Mouse (Mus musculus) kidney, postnatal 25 days (tissue): ENCODE data around the gene Osbp2.

Experiments
- DNase-seq, 2 experiments: peaks; one replicate each; pipeline ENCODE4 v3.0.0; 2021; ENCODE audit warnings: mixed read lengths in 2 of 2

Osbp2 gene

DNA sequence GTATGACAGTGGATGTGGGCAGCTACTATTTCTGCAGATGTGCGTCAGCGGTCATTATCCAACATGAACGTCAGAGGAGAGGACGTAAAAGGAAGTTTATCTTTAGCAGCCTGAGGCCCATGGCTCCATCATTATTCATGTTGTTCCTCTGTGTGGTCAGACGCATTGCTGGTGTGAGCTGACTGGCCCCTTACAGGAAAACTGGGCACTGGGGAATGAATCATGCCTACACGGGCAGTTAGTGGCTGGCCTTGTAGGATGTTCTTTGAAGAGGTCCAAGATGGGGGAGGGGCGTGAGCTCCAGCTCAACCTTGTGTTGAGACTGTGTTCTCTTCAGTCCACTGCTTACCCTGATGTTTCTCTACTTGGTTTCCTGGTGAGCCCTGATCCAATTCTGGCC, 109.0 kb downstream of the Osbp2 start:
- no peak for DNase-seq

DNA sequence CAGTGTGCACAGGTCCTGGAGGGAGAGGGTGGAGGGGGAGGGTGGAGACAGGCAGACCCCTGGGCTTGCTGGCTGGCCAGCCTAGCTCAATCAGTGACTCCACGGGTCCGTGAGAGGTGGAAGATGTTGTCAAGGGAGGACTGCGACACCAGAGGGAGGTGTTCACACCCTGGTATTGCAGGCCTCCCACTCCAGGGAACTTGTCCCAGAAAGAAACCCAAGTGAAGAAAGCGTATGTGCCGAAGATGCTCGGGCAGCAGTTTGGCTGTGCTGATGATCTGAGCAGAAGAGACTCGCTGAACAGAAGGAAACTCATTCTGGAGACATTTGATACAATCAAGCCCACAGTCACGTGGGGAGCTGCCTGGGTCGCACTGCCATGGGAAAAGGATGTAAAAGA, 109.8 kb downstream of the Osbp2 start:
- DNase-seq, result no peak

DNA sequence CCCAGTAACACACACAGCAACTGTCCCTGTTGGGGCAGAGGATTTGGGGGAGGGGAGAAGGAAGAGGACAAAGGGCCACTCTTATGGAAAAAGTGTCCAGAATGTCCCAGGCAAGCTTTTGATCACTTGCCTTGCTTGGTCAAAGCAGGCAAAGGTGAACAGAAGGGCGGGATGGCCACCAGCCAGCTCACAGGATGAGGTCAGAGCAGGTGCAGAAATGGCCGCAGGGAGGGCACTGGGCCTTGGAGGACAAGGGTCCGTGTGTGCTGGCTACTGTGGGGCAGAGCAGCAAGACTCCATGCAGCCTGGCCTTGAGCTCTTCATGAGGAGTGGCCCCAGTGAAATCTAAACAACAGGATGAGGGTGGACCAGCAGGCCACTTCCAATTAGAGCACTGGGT, 110.9 kb downstream of the Osbp2 start:
- peak; percentile 25 to 50 for DNase-seq

DNA sequence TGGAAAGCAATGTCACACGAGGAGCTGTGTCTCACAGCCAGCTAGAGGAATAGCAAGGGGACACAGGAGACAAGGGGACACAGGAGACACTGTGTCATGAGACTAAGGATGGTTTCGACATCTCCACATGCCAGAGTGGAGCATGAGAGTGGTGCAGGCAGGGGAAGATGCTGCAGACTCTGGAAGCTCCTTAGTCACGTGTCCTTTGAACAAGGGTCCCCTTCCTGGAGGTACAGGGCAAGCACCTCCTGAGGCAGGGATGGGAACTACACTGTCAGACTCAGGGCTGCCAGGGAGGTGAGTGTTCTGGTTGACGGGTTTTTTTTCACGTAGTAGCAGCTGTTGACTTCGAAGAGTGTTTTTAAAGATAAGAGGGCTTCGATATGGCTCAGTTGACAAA, 113.9 kb downstream of the Osbp2 start:
- no peak for DNase-seq

DNA sequence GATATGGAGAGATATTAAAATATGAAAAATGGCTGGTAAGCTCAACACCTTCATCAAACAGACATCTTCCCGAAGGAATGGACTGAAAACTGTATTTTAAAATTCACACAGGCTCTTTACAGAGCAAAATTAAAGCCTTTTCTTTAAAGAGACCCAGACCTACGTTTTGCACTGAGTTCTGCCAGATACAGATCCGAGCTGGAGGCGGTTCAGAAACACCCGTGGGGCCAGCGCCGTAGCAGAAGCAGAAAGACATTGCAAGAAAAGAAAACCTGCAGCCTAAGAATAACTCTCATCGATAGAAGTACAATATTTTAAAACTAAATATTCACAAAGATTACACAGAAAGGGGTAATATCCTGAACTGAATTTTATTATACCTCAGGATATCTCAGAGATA, 121.3 kb downstream of the Osbp2 start:
- no peak for DNase-seq

DNA sequence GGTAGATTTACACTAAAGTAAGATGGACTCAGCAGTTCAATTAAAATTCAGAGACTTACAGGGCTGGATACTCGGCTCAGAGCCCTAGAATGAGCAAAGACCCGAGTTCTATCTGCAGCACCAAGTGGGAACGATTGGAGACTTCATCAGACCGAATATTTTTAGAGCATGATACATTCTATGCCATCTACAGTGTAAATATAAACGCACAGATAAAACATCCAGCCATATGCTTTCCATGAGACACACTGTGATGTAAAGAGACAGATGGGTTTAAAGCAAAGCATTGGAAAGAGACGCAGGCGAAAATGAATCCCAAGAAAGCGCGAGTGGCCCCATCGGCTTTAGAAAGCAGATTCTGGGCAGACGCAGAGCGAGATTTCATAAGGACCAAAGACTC, 122.5 kb downstream of the Osbp2 start:
- no peak for DNase-seq

DNA sequence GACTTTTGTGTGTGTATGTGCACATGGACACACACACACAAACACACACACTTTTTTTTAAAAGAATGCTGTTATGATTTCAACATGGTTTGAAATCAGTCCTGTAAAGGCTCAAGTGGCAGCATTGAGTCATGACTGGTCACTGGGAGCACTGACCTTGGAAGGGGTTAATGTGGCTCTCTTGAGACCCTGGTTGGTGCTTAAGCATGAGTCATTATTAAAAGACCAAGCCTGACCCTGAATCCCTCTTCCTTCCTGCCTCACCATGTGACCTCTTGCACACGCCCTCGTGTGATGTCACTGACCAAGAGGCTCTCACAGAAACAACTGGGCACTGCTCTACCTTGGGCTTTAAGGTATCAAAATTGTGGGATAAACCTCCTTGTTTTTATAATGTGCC, 124.9 kb downstream of the Osbp2 start:
- DNase-seq, result no peak

DNA sequence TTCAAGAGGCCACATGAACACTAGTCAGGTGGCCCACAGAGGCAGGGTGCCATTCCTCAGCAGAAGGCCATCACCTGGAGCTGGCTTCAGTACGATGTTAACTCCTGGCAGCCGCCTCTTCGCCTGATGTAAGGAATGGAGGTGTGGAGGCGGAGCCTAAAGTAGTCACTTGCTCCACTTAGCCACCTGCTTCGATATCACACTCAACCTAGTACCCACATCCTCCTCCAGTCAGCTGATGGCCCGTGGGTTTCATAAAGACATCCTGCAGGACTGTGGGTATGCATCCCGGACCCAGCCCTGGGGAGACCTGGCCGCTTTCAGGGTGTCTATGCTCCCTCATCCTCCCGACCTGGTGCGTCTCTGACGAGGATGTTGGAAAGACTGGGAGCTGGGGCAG, 128.0 kb downstream of the Osbp2 start:
- DNase-seq, result no peak

DNA sequence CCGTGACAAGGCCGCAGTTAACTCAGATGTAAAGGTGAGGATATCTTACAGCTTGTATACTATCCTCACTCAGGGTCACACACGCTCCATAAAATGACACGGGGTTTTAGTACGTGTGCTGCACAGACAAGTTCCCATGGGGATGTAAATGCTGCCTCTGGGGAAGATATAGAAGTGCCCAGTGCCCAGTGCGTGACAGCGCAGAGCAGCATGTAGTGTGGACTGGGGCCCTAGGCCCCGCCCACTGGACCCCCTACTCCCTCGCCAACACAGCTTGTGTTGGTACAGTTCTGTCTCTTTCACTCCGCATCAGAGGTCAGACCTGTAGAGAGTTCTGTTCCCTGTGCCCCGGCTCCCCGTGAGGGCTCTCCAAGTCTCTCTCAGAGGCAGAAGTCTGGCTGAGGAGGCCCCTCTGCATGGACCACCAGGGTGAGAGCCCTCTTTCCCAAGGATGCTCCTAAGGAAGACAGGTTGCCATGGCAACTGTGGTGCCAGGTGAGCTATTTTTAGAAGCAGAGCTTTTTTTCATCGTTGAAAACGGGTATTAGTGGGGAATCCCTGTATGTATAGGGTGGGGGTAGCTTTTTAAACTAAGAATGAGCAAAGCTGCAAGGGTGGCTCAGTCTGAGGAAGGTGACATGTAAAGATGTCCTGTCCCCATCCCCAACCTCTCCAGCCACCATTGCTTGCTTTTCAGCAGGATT, 129.6 kb downstream of the Osbp2 start:
- no peak for DNase-seq

DNA sequence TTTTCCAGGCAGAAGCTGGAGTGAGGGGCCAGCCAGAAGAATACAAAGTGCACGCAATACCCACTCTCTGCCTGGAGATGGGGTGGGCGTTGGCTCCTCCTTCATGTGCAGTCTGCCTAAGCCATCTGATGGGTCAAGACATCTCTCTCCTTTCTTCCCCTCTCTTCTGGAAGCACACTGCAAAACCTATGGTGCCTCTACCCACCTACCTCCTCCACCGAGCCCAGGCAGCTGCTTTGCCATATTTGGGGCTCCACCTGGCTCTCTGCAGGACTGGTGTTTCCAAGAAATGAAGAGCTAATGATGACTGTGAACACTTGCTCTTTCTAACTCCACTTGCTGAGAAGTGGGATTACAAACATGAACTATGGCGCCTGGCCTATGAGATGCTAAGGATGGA, 132.2 kb downstream of the Osbp2 start:
- DNase-seq, result no peak

DNA sequence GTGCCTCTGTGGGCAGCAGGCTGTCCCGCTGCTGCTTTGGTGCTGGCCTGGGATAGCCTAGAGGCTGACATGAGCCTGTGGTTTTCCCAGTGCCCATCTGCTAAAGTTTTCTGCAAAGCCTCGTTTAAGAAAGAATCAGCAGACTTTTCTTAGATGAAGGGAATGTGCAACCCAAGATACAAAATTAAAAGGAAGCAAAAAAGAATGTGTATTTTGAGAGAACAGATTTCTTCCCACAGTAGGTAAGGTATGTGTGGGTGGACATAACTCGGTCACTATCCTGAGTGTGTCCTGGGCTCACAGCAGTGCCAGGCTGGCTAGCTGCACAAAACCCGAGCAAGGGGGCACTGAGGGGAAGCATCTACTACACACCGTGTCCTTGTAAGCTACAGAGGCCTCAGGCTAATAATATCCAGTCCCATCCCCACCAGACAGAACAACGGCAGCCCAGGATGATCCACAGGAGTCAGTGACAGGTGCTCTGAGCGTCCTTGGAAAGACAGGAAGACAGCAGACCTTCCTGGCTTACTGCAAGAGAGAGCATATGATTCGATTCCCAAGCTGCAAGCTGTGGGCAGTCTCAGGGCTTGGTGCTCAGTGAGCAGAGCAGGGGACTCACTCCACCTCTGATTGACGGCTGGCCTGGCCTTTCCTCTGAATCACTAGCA, 136.1 kb downstream of the Osbp2 start:
- no peak for DNase-seq

DNA sequence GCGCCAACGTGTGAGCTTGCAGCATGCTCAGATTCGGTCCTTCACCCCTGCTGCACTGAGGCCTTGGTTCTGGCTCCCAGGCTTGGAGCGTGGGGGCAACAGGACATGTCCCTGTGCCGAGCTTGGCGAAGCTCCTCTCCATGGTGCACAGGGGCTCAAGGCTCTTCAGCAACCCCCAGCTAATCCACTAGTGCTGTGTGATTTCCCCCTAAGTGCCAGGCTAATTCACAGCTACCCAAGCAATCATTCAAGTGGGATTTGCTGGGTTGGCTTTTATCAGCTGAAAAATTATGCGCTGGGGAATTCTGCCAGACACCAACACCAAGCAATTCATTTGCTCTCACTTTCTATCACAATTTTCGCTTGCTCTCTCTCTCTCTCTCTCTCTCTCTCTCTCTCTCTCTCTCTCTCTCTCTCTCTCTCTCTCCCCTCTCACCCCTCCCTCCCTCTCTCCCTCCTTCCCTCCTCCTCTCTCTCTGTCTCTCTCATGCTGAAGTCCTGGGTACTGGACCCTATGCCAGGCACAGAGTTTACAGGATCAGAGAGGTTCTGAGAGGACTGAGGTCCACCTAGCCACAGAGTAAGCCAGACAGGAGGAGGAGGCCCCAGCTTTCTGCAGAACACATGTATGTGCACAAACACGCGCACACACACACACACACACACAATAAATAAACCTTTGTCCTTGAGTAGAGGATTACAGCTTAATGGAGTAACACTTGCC, 138.2 kb downstream of the Osbp2 start:
- no peak for DNase-seq

DNA sequence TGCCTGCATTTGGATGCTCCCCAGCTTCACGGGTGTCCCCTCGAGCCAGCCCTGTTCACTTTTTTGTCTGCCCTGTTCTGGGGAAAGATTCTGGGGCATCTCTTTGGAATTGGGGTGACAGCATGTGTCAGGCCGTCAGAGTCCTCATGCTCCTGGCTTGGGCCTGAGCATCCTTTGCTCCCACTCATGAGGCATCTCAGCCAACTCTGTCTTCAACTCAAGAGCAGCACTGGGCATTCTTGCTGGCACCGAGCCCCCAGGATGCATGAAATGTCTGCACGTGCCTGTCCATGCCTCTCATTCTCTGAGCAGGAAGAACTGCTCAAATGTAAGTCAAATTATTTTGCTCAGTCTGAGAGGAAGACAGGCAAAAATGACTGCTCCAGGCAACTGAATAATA, 139.0 kb downstream of the Osbp2 start:
- no peak for DNase-seq

DNA sequence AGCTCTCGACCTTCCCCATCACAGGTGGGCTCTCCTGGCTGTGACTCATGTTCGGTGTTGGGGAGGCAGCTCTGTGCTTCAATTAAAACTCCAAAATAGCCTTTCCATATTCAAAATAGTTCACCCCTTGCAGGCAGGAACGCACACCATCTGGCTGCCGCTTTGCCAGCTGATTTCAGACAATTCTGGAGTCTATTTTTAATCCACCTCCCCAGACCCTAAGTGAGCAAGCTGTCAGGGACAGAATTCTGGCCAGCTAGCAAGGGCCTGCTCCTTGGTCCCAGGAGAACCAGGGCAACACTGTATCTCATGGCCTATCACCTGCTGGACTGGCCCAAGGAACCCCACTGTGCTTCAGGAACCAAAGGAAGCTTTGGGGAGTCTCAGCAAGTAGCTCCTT, 139.8 kb downstream of the Osbp2 start:
- no peak for DNase-seq

DNA sequence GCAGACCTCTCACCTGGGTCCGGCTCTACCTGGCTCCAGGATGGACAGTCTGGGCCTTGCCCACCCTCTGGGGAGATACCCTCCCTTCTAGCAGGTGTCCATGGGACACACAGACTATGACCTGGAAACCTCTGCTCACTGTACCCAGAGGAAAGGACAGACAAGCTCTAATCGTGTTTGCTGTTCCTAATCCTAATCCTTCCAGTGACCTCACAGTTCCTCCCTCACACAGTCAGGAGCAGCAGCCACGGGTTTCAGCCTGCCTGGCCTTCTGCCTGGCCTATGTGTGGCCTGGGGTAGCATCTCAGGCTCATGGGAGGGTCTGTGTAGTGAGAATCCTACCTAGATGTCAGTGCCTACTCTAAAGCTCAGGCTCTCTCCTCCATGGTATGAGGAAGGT, 140.8 kb downstream of the Osbp2 start:
- DNase-seq, result no peak

DNA sequence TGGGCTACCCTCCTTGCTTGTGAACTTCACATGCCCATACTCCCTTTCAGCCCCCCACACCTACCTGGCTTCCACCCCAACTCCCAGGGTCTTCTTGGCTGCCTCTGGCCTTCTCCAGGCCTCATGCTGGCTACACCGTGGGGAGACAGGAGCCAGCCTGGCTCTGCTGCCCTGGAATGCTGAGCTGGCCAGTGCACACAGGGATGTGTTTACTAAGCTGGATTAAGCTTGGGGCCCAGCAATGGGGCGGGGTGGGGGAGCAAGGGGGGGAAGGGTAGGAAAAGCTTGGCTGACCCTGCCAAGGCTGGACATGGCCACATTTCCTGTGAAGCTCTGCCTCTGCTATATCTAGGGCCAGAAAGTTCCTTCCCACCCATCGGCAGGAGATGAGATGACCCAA, 141.7 kb downstream of the Osbp2 start:
- DNase-seq, result no peak

DNA sequence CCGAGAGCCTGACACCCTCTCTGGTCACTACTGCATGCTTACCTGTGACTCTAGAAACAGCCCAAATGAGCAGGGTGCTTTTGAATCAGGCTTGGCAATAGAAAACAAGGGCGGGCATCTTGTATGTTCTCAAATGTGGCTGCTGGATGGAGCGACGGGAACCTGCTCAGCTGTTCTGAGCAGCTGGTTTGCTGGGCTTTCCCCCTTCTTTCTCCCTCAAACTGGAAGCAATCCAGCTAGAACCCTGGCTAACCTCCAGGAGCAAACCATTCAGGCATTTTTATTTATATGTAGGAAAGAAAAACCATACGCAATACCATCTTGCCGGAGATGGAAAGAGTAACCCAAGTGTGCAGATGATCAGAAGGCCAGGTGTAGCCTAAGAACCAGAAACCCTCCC, 147.0 kb downstream of the Osbp2 start:
- no peak for DNase-seq

DNA sequence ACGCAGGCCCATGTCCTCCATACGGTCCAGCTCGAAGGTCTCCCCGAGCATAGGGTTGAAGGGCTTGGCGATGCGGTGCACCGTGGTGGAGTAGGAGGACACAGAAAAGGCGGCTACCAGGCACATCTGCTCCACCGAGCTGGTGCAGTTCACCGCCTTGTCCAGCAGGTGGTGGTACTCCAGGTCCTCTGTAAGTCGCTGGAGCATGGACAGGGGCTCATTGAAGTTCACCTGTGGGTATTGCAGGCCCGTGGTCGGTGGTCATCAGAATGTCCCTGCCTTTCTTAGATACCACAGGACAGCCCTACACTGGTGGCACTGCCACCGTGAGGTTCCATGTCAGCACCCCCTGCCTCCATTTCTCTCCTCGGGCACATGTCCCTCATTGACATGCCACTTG, 149.2 kb downstream of the Osbp2 start:
- DNase-seq, result peak; percentile 66 to 77

DNA sequence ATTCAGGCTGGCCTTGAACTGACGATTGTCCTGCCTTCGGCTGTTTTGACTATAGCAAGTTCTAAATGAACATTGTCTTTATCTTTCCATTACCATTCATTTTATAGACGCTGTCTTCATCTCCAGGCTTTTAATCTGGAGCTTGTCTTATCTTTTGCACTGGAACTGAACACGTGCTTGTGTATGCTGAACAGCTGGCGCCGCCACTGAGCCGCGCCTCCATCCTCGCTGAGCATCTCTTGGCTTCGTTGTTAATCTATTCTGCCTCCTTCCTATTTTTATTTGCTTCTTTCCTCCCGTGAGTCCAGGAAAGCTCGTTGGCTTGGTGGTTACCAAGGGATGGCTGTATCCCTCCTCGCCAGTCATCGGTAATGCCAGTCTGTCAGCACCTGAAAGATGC, 153.5 kb downstream of the Osbp2 start:
- no peak for DNase-seq

DNA sequence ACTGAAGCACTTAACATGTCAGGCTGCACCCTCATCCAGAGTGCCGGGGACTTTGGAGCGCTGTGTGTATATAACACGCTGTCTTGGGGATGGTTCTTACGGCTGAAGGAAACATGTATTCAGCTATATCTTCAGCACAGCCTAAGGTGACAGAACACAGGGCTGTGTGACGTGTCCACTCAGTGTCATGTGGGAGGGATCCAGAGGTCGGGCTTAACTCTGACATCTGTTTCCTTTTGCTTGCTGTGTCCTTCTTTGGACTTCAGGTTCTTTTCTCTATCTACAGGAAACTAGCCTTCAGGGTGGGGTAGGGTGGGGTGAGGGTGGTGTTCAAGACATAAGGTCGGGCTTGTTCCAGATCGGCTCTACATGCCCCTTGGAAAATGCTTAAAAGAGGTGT, 156.6 kb downstream of the Osbp2 start:
- no peak for DNase-seq

DNA sequence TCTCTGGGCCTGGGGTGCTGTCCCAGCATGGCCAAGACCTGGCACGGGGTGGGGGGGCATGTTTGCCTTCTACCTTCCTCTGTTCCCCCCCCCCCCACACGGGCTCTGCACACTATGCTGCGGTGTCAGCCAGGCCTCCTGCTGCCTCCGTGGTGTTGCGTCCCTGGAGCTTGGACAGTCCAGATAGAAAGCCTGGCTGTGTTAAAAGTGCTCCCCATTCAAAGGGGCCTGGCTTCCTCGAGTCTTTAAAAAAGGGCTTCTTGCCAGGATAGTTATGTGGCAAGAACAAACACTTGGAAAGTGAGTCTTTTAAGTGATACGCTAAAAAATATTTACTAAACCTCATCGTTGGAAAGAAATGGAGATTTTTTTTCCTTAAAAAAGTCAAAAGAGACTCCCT, 159.3 kb downstream of the Osbp2 start:
- DNase-seq, result no peak

DNA sequence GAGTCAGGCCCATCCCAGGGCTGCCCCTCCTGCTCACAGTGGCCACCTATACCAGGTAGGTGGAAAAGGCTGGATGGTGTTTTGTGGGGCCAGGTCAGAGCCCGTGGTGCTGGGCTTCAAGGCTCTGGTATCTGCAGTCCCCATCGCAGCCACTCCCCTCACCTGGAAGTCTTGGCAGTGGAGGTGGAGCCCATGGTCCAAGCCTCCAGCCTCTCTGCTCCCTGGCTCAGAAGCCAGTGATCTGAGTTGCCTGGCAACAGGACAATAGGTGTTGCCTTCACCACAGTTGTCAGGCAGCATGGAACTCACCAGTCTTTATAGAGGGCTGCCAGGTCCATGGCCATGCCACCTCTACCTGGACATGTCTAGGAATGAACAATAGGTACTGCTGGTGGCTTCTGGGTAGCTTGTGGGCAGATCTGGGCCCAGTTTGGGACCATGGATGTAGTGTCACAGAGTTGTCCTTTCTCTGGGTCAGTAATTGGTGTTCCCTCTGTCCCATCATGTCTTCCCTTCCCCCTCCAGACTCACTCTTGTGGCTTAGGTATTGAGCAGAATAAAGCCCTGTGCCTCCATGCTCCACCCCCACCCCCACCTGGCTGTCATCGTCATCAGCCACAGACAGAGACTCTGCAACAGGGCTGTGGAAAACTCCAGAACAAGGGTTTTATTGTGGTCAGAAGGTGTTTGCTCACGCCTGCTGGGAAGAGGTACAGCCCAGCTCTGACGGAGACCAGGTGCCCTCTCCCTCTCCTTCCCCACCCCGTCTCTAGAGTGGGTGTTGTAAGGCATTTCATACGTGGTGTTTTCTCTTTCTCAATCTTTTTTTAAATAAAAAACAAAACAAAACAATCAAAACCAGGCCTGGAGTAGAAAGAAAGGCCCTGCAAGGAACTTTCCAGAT, 160.4 kb downstream of the Osbp2 start:
- no peak for DNase-seq

DNA sequence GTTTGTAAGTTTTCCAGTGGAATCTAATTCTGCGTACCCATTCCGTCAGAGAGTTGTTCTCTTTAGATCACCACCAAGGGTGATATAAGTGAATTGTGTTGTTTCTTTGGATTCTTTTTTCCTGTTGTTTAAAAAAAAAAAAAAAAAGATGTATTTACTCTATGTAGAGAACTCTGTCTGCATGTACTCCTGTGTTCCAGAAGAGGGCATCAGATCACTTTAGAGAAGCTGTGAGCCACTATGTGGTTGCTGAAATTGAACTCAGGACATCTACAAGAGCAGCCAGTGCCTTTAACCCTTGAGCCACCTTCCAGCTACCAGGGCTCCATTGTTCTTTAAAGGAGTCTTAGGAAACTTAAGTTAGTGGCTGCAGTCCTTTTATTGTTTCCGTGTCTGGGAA, 166.3 kb downstream of the Osbp2 start:
- no peak for DNase-seq
